Mouse (Mus musculus): ENCODE results near the gene Slco4a1. TPM values are rescaled to one million over a fixed set of nuclear protein-coding genes. Genes with fewer than 3 reads are reported as not detected.

Gene Slco4a1
- 10 to 100 TPM in 1 of 2 experiments, 1 to 10 TPM in 1; 9.2 to 20.6 TPM for total RNA-seq (2023)

GRCm38 (mm10) chr2:180455723-180456698 is at the start of gene Slco4a1:
Gene Slco4a1 (plus strand): TSS chr2:180456245.

GRCm38 (mm10) chr2:180499741-180500140 is 43.7 kb downstream of the Slco4a1 start, which contains the start of gene Ntsr1:
Gene Ntsr1 (plus strand): TSS chr2:180499976.

Other genes with a start within 250 kb of the Slco4a1 start
- not detected for gene Lama5, start 230.4 kb upstream of the Slco4a1 start, total RNA-seq (2023)
- gene Rps21, start 198.9 kb upstream of the Slco4a1 start, total RNA-seq (2023), result 1,000 to 10,000 TPM; 1,793 to 1,897 TPM
- gene Cables2, start 182.7 kb upstream of the Slco4a1 start, total RNA-seq (2023), result 10 to 100 TPM; 80.4 to 92.3 TPM
- not detected for gene Rbbp8nl, start 166.4 kb upstream of the Slco4a1 start, total RNA-seq (2023)
- gene Gata5, start 121.5 kb upstream of the Slco4a1 start, total RNA-seq (2023), result not detected
- gene Ntsr1, start 43.7 kb downstream of the Slco4a1 start, total RNA-seq (2023), result not detected
- 10 to 100 TPM; 54.9 to 60.0 TPM for gene Mrgbp, start 125.1 kb downstream of the Slco4a1 start, total RNA-seq (2023)
- 10 to 100 TPM; 83.0 to 100.0 TPM for gene Ogfr, start 133.0 kb downstream of the Slco4a1 start, total RNA-seq (2023)
- 1 to 10 TPM; 1.4 to 3.8 TPM for gene Col9a3, start 141.5 kb downstream of the Slco4a1 start, total RNA-seq (2023)
- not detected for gene Tcfl5, start 186.5 kb downstream of the Slco4a1 start, total RNA-seq (2023)